In the genomic region with DNA sequence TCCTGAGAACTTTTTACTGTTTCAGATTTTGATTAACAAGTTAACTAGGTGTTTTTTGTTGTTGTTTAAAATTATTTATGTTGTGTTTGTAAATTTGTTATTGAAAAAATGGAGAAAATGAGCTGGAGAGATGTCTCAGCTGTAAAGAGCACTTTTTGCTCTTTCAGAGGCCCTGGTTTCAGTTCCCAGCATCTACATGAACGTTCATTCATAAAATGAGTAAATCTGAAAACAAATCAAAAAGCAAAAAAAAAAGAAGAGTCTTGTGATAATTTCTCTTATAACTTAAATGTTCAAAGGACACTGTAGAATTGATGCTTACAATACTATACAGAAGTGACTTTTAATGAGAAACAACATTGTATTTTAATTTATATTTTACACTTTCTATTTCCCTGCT, we compare ENCODE assay signal across 25 mouse cellular contexts.
"Had no signal": no experiment of that assay in that cellular context is flagged by ENCODE, and none has a peak within 500 bp of the region (broad histone marks: within the 10 kb centered on the region; RNA-seq: fewer than 3 reads in every experiment).

No protein-coding gene starts in this region.

- H3K27me3 ChIP-seq: embryonic facial prominence, embryonic 12.5 days; embryonic facial prominence, embryonic 13.5 days; embryonic facial prominence, embryonic 15.5 days; forebrain, embryonic 12.5 days; forebrain, embryonic 13.5 days; forebrain, embryonic 15.5 days had no signal

- H3K4me2 ChIP-seq: embryonic facial prominence, embryonic 12.5 days; embryonic facial prominence, embryonic 13.5 days; embryonic facial prominence, embryonic 15.5 days; forebrain, embryonic 12.5 days; forebrain, embryonic 13.5 days; forebrain, embryonic 15.5 days had no signal

- H3K9me3 ChIP-seq: embryonic facial prominence, embryonic 10.5 days; embryonic facial prominence, embryonic 12.5 days; embryonic facial prominence, embryonic 13.5 days; embryonic facial prominence, embryonic 15.5 days; forebrain, embryonic 12.5 days; forebrain, embryonic 13.5 days; forebrain, embryonic 15.5 days had no signal

- H3K4me1 ChIP-seq: embryonic facial prominence, embryonic 10.5 days; embryonic facial prominence, embryonic 12.5 days; embryonic facial prominence, embryonic 13.5 days; embryonic facial prominence, embryonic 15.5 days; forebrain, embryonic 10.5 days; forebrain, embryonic 12.5 days; forebrain, embryonic 13.5 days; forebrain, embryonic 15.5 days had no signal

- H3K36me3 ChIP-seq: embryonic facial prominence, embryonic 10.5 days; embryonic facial prominence, embryonic 12.5 days; embryonic facial prominence, embryonic 13.5 days; embryonic facial prominence, embryonic 15.5 days; forebrain, embryonic 10.5 days; forebrain, embryonic 12.5 days; forebrain, embryonic 15.5 days had no signal

- H3K27ac ChIP-seq: embryonic facial prominence, embryonic 10.5 days; embryonic facial prominence, embryonic 12.5 days; embryonic facial prominence, embryonic 13.5 days; embryonic facial prominence, embryonic 15.5 days; forebrain, embryonic 10.5 days; forebrain, embryonic 12.5 days; forebrain, embryonic 13.5 days; forebrain, embryonic 15.5 days; gastrocnemius, adult 2 months; heart, adult 2 months had no signal

- H3K9ac ChIP-seq: embryonic facial prominence, embryonic 12.5 days; embryonic facial prominence, embryonic 13.5 days; embryonic facial prominence, embryonic 15.5 days; forebrain, embryonic 12.5 days; forebrain, embryonic 13.5 days; forebrain, embryonic 15.5 days; forebrain, postnatal 0 days had no signal

- H3K4me3 ChIP-seq: embryonic facial prominence, embryonic 10.5 days; embryonic facial prominence, embryonic 12.5 days; embryonic facial prominence, embryonic 13.5 days; embryonic facial prominence, embryonic 15.5 days; erythroblast, embryonic 14.5 days; forebrain, embryonic 10.5 days; forebrain, embryonic 12.5 days; forebrain, embryonic 13.5 days; forebrain, embryonic 15.5 days; gastrocnemius, adult 2 months; heart, adult 2 months had no signal

- DNase-seq: cerebellum, adult 9-10 months; cerebellum, adult 9-11 months; cerebellum, postnatal 10 days; cerebellum, postnatal 14 days; cerebellum, postnatal 25 days; cerebellum, postnatal 36 days; embryo, embryonic 11 days; forebrain, postnatal 0 days; gastrocnemius, adult 2 months; gastrocnemius, postnatal 10 days; gastrocnemius, postnatal 14 days; gastrocnemius, postnatal 25 days; gastrocnemius, postnatal 36 days; heart, adult 11 months; heart, adult 18-20 months; heart, adult 2 months had no signal
